Mouse (Mus musculus) hindbrain, embryonic 13.5 days (tissue): ENCODE results near the gene Sema7a. TPM values are rescaled to one million over a fixed set of nuclear protein-coding genes. Genes with fewer than 3 reads are reported as not detected.

Experiments used
- ATAC-seq: fragments of 200-750 bp; cut with Nextera tagmentation; 2 replicates; pipeline ENCODE4 v1.8.0; 2017; ENCODE audit warnings: moderate TSS enrichment; ENCODE audit not compliant: low FRiP score
- H3K27ac ChIP-seq: fragments of 300-500 bp; sonication (generic); 2 replicates; pipeline ENCODE4 v1.5.1; 2015; ENCODE audit warnings: inconsistent platforms, mild to moderate bottlenecking, moderate library complexity
- H3K27me3 ChIP-seq: fragments of 300-500 bp; sonication (generic); 2 replicates; pipeline ENCODE4 v1.6.1; 2015; ENCODE audit warnings: mild to moderate bottlenecking, inconsistent platforms
- H3K36me3 ChIP-seq: fragments of 300-500 bp; sonication (generic); 2 replicates; pipeline ENCODE4 v1.6.1; 2015; ENCODE audit warnings: mild to moderate bottlenecking, inconsistent platforms
- H3K4me1 ChIP-seq: fragments of 300-500 bp; sonication (generic); replicated peaks from 2 replicates; pipeline ENCODE4 v1.6.1; 2015; ENCODE audit warnings: inconsistent platforms
- H3K4me2 ChIP-seq: fragments of 300-500 bp; sonication (generic); 2 replicates; pipeline ENCODE4 v1.6.1; 2015; ENCODE audit warnings: inconsistent platforms, mild to moderate bottlenecking, moderate library complexity
- H3K4me3 ChIP-seq: fragments of 300-500 bp; sonication (generic); 2 replicates; pipeline ENCODE4 v1.5.1; 2015; ENCODE audit warnings: mild to moderate bottlenecking, inconsistent platforms
- H3K9ac ChIP-seq: fragments of 300-500 bp; sonication (generic); 2 replicates; pipeline ENCODE4 v1.6.1; 2015; ENCODE audit warnings: mild to moderate bottlenecking, inconsistent platforms
- H3K9me3 ChIP-seq: fragments of 300-500 bp; sonication (generic); 2 replicates; pipeline ENCODE4 v1.6.1; 2016; ENCODE audit warnings: inconsistent platforms
- WGBS: fragments of 180-500 bp; shearing (Covaris S2); methylation state at CpG from one replicate; pipeline ENCODE4 v1.1.7; 2015; 5-methylcytosine and 5-hydroxymethylcytosine counted together
- polyA plus RNA-seq: library from polyadenylated mRNA; unstranded; fragments of >200 nt; fragmentation: Nextera tagmentation; extraction: Ambion mirVana; gene quantifications from 2 replicates; pipeline ENCODE4 v1.2.1, GENCODE M21; 2015

The Sema7a gene
- polyA plus RNA-seq, 1 experiment from 2014 or later = 4.2 TPM

DNA sequence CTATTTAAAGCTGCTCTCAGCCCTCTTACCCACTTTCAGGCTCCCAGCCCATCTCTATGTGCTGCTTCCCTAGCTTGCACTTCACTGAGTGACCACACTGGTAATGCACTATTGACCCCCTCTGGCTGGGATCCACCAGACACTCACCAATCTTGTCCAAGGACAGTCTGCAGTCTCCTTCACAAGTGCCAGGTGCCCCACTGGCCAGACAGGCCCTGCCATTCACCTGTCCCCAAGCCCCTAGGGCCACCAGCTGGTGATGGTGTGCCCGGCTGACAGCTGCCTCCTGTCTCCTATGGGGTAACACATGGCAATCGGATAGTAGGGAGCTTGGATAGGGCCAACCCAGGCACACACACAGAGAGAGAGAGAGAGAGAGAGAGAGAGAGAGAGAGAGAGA lies 2.1 kb downstream of the Sema7a start:
- H3K4me3 ChIP-seq = peak overlapping the region; percentile 83
- peaks cover 75% of the 10 kb centered on the region for H3K4me1 ChIP-seq
- 63% methylated on average over 2 of the region's 2 CpGs for WGBS

DNA sequence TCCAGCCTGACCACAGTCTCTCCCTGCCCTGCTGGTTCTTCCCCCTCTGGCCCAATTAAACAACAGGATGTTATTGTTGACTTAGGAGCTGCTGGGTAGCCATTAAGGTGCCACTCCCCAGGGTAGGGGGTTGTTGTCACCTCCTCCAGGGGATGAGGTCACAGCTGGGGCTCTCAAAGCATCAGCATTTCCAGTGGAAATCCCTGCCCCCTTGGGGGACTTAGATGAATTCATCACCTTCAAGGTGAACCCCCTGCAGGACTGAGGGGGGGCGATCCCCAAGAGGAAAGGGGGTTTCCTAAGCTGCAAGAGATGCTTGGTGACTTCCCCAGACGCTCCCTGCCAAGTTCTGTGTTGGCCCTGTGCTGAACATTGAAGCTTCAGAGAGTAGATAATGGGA lies 3.2 kb downstream of the Sema7a start:
- ATAC-seq = no peak
- Histone ChIP-seq H3K4me3 (no peak overlapping the region), H3K27me3 (peaks cover 20% of the 10 kb centered on the region), H3K4me1 (peaks cover 84% of the 10 kb centered on the region), H3K27ac (no peak overlapping the region), H3K36me3 (no peaks in the 10 kb centered on the region), H3K9me3 (no peaks in the 10 kb centered on the region), H3K9ac (0 out of 2 replicates have a peak overlapping the region, but pooled peaks have one; percentile 92), H3K4me2 (peak overlapping the region; percentile 80)
- 45% methylated on average over 2 of the region's 2 CpGs for WGBS

More for the DNA sequence above, 2.1 kb downstream of the Sema7a start:
- Histone ChIP-seq H3K9me3 (no peaks in the 10 kb centered on the region), H3K4me2 (peak overlapping the region; percentile 80), H3K9ac (peak overlapping the region; percentile 92), H3K27ac (no peak overlapping the region), H3K36me3 (no peaks in the 10 kb centered on the region), H3K27me3 (peaks cover 29% of the 10 kb centered on the region)
- ATAC-seq = no peak

DNA sequence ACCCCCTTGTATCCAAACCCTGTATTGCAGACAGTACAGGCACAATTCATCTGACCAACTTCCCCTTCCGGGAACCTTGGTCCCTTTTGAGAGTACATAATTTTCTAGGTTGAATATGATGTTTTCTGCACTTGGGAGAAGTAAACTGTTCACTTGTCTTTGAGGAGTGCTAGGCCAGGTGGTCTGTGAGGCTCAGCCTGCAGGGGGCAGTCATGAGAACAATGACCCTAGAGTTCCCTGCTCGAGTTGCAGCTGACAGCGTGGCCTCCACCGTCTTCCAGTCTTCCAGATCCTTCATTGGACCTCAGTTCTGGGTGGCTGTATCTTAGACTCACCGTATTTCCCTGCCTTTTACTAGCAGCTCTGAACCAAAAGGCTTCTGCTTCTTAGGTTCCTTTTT lies 4.7 kb downstream of the Sema7a start:
- no peak overlapping the region for H3K27ac ChIP-seq
- no peak overlapping the region for H3K4me2 ChIP-seq
- H3K9me3 ChIP-seq = no peaks in the 10 kb centered on the region
- H3K27me3 ChIP-seq = peaks cover 12% of the 10 kb centered on the region
- H3K4me3 ChIP-seq = no peak overlapping the region
- H3K4me1 ChIP-seq = peaks cover 89% of the 10 kb centered on the region
- WGBS = 23% methylated on average over 5 of the region's 5 CpGs
- ATAC-seq = no peak
- H3K36me3 ChIP-seq = no peaks in the 10 kb centered on the region
- H3K9ac ChIP-seq = no peak overlapping the region

DNA sequence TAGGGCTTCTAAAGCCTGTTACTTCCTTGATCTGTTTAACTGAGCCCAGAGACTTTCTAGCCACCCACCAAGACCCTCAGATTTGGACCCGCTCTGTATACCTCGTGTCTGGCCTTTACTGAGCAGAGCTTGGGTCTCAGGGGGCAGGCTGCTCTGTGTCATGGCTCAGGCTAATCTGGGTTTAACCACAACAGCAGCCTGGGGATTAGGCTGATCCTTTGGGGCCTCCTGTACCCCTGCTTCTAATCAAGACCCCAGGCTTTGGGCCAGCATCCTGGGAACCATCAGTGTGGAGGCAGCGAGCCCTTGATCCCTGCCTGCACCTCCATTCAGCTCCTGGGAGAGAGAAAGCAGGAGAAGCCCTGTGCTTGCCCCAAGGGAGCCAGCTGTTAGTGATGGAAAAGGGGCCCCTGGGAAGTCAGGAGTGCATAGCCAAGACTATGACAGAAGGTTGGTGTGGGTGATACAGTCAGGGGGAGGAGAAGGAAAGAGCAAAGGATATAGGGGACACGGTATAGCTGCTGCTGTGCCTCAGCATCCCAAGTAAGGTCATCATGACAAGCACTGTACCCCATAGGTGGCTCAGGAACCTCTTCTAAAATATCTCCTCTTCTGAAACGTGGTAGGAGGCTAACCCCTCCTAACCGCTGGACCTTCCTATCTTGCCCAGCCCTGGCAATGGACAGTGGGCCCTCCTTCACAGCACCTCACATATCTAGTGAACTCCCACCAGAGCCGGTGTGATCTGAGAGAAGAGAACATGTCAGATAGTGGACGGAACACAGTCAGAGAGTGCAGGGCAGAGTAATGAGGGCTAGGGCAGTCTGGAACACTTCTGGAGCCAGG lies 6.1 kb downstream of the Sema7a start:
- Histone ChIP-seq H3K4me1 (peaks cover 98% of the 10 kb centered on the region), H3K9me3 (no peaks in the 10 kb centered on the region)

GRCm38 (mm10) chr9:57947381-57948030 lies 7.6 kb downstream of the Sema7a start:
- H3K9me3 ChIP-seq = no peaks in the 10 kb centered on the region
- H3K4me1 ChIP-seq = peaks cover 97% of the 10 kb centered on the region
- no peak for ATAC-seq
- H3K9ac ChIP-seq = no peak overlapping the region
- H3K36me3 ChIP-seq = no peaks in the 10 kb centered on the region
- peaks cover 7% of the 10 kb centered on the region; the same call in 1 of the 2 replicates for H3K27me3 ChIP-seq
- no peak overlapping the region for H3K4me3 ChIP-seq
- H3K4me2 ChIP-seq = no peak overlapping the region
- WGBS = 63% methylated on average over 7 of the region's 7 CpGs
- H3K27ac ChIP-seq = no peak overlapping the region

More for the DNA sequence above, 6.1 kb downstream of the Sema7a start:
- no peak for ATAC-seq
- Histone ChIP-seq H3K9ac (no peak overlapping the region), H3K27ac (no peak overlapping the region), H3K36me3 (no peaks in the 10 kb centered on the region), H3K4me2 (no peak overlapping the region), H3K27me3 (peaks cover 12% of the 10 kb centered on the region), H3K4me3 (no peak overlapping the region)
- 81% methylated on average over 8 of the region's 8 CpGs for WGBS

GRCm38 (mm10) chr9:57948333-57948931 lies 8.5 kb downstream of the Sema7a start:
- WGBS = 84% methylated on average over 7 of the region's 7 CpGs
- H3K4me3 ChIP-seq = no peak overlapping the region
- no peaks in the 10 kb centered on the region for H3K9me3 ChIP-seq
- H3K27me3 ChIP-seq = no peaks in the 10 kb centered on the region
- no peak overlapping the region for H3K9ac ChIP-seq
- no peaks in the 10 kb centered on the region for H3K36me3 ChIP-seq
- H3K4me1 ChIP-seq = peaks cover 90% of the 10 kb centered on the region
- no peak overlapping the region for H3K4me2 ChIP-seq
- H3K27ac ChIP-seq = no peak overlapping the region
- ATAC-seq = no peak

DNA sequence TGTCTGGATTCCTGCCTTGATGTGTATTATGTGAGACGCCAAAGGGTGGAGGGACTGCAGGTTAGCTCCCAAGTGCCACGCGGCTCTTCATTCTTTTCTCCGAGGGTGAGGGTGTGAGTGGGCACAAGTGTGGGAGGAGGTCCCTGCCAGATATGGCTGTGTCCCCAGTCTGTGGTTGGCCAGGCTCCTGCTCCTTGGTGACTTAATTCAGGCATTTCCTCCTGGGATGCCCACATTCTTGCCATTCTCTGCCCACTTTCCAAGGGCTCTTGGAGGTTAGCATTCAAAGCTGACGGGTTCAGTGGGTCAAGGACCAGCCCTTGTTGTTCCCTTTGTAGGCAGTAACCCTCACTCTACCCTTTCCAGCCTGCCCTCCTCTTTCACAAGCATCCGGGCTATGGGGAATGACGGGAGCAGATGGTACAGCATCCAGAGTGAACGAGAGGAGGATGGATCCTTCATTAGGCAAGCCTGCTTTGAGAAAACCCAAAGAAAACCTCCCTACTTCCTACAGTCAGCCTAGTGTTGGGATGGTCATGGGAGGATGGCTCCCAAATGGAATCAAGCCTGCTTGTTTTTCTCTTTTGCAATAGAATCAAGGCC lies 9.3 kb downstream of the Sema7a start:
- no peak overlapping the region for H3K4me3 ChIP-seq
- H3K9me3 ChIP-seq = no peaks in the 10 kb centered on the region
- H3K4me1 ChIP-seq = peaks cover 83% of the 10 kb centered on the region
- 74% methylated on average over 8 of the region's 8 CpGs for WGBS
- no peaks in the 10 kb centered on the region for H3K27me3 ChIP-seq
- H3K9ac ChIP-seq = no peak overlapping the region
- ATAC-seq = no peak
- H3K27ac ChIP-seq = no peak overlapping the region
- H3K4me2 ChIP-seq = no peak overlapping the region
- H3K36me3 ChIP-seq = 0 out of 2 replicates have a peak, but pooled peaks cover under 1% of the 10 kb centered on the region

GRCm38 (mm10) chr9:57949879-57950278 lies 10.0 kb downstream of the Sema7a start:
- Histone ChIP-seq H3K27ac (no peak overlapping the region), H3K9ac (no peak overlapping the region), H3K36me3 (peaks cover 6% of the 10 kb centered on the region), H3K4me2 (no peak overlapping the region), H3K4me1 (peaks cover 76% of the 10 kb centered on the region), H3K27me3 (no peaks in the 10 kb centered on the region), H3K4me3 (no peak overlapping the region), H3K9me3 (no peaks in the 10 kb centered on the region)
- WGBS = 57% methylated on average over 8 of the region's 8 CpGs
- ATAC-seq = no peak

DNA sequence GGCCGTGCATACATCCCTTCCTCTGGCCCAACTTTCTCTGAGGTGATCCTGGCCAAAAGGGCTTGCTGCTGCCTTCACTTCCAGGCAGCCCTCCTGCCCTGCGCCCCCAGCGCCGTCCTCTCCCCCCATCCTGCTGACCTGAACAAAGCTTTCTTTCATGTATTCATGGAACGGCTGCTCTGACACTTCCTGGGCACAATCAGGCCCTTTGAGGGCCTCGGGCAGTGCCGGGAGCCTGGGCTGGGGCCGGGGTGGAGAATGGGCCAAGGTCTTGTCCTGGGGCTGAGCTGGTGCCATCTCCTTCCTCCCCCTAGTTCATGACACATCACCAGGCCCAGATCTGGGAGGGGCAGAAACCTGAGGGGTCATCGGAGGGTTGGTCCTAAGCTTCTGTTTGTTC lies 10.6 kb downstream of the Sema7a start:
- H3K4me2 ChIP-seq = no peak overlapping the region
- H3K36me3 ChIP-seq = peaks cover 13% of the 10 kb centered on the region
- 34% methylated on average over 9 of the region's 9 CpGs for WGBS
- no peak overlapping the region for H3K4me3 ChIP-seq
- no peak overlapping the region for H3K9ac ChIP-seq
- H3K27ac ChIP-seq = no peak overlapping the region
- H3K4me1 ChIP-seq = peaks cover 70% of the 10 kb centered on the region
- no peak for ATAC-seq
- H3K9me3 ChIP-seq = no peaks in the 10 kb centered on the region
- no peaks in the 10 kb centered on the region for H3K27me3 ChIP-seq

DNA sequence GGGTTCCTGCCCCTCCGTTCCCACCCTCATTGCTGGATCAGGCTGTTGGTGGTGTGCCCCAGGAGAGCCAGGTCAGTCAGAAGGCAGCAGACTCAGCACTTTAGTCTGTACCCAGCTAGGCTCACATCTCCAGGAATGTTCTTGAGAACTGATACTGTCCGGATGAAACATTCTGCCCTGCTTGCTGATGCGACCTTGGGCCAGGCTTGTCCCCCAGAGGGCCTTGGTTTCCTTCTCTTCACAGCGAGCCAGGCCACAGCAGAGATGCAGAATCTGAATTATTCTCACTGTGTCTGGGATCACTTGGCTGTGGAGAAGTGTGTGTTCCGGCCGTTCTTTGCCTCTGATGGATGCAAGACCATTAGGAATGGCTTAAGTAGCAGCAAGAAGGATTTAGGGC lies 12.1 kb downstream of the Sema7a start:
- no peak overlapping the region for H3K4me3 ChIP-seq
- 60% methylated on average over 6 of the region's 6 CpGs for WGBS
- H3K27me3 ChIP-seq = no peaks in the 10 kb centered on the region
- no peak for ATAC-seq
- H3K27ac ChIP-seq = no peak overlapping the region
- H3K9me3 ChIP-seq = no peaks in the 10 kb centered on the region
- peaks cover 55% of the 10 kb centered on the region for H3K4me1 ChIP-seq
- no peak overlapping the region for H3K4me2 ChIP-seq
- no peak overlapping the region for H3K9ac ChIP-seq
- peaks cover 27% of the 10 kb centered on the region for H3K36me3 ChIP-seq

GRCm38 (mm10) chr9:57954962-57955744 lies 15.2 kb downstream of the Sema7a start:
- H3K36me3 ChIP-seq = peaks cover 57% of the 10 kb centered on the region
- H3K9ac ChIP-seq = no peak overlapping the region
- no peaks in the 10 kb centered on the region for H3K9me3 ChIP-seq
- no peaks in the 10 kb centered on the region for H3K27me3 ChIP-seq
- H3K4me1 ChIP-seq = peaks cover 25% of the 10 kb centered on the region
- H3K4me3 ChIP-seq = no peak overlapping the region
- H3K27ac ChIP-seq = no peak overlapping the region
- H3K4me2 ChIP-seq = no peak overlapping the region
- WGBS = 90% methylated on average over 12 of the region's 12 CpGs
- no peak for ATAC-seq
